Mouse (Mus musculus) B cell, adult 62 days (primary cell): ENCODE data around the gene Gm14393. TPM values are rescaled to one million over a fixed set of nuclear protein-coding genes. Genes with fewer than 3 reads are reported as not detected.

Experiments used
- total RNA-seq: library from RNA; stranded (reverse); gene quantifications from 4 replicates; pipeline ENCODE4 v1.2.4, GENCODE M21; 2023

Gene Gm14393
- not detected in 4 replicates for total RNA-seq

GRCm38 (mm10) chr2:175067681-175068261, at the start of gene Gm14393:
Gene Gm14393 (minus strand): TSS chr2:175067781.

Other genes starting within 250 kb of the Gm14393 start
- not detected in 4 replicates for gene Gm14444, start 57.5 kb downstream of the Gm14393 start, total RNA-seq
- 1.2 to 1.5 TPM (median 1.4 TPM) in 4 replicates for gene Gm14399, start 74.2 kb upstream of the Gm14393 start, total RNA-seq
- gene Gm14443, start 108.1 kb upstream of the Gm14393 start, total RNA-seq = 0.12 to 0.19 TPM in 2 of 4 replicates, not detected in the others
- 8.1 to 11.8 TPM (median 11.5 TPM) in 4 replicates for gene Gm14391, start 139.1 kb upstream of the Gm14393 start, total RNA-seq
- 1.3 to 2.8 TPM in 2 of 4 replicates, not detected in the others for gene Gm14440, start 207.3 kb upstream of the Gm14393 start, total RNA-seq